Mouse (Mus musculus): ENCODE results near the gene Vsig10.
A peak's percentile ranks its signal among the peaks of the same experiment; 100 is the strongest.
"Not testable (repeated sequence)": the region's sequence is repeated elsewhere in the genome, so short reads cannot be mapped to it uniquely, and the experiment has no call there.

Vsig10 gene

GRCm38 (mm10) chr5:117356365-117357128 is 37.7 kb downstream of the Vsig10 start:
- DNase-seq: peak; percentile 44

- peak; percentile 83 for DNase-seq
Measured at GRCm38 (mm10) chr5:117357129-117357477, 38.2 kb downstream of the Vsig10 start, which contains the start of gene Wsb2. TSS of gene Wsb2 (plus strand) at chr5:117357304.

GRCm38 (mm10) chr5:117357478-117358247 is 38.8 kb downstream of the Vsig10 start:
- no peak for DNase-seq

GRCm38 (mm10) chr5:117358248-117358630 is 39.4 kb downstream of the Vsig10 start:
- no peak for DNase-seq

GRCm38 (mm10) chr5:117358725-117359124 is 39.8 kb downstream of the Vsig10 start:
- peak; percentile 79 for DNase-seq

- no peak for DNase-seq
Measured at GRCm38 (mm10) chr5:117359497-117360227, 40.8 kb downstream of the Vsig10 start.

GRCm38 (mm10) chr5:117360228-117360515 is 41.3 kb downstream of the Vsig10 start:
- DNase-seq: no peak

- DNase-seq: no peak
Measured at GRCm38 (mm10) chr5:117360631-117361541, 42.0 kb downstream of the Vsig10 start.

- DNase-seq: peak; percentile 57
Measured at GRCm38 (mm10) chr5:117361590-117361989, 42.7 kb downstream of the Vsig10 start.

- no peak for DNase-seq
Measured at GRCm38 (mm10) chr5:117363066-117363782, 44.3 kb downstream of the Vsig10 start.

- no peak for DNase-seq
Measured at GRCm38 (mm10) chr5:117364821-117365220, 45.9 kb downstream of the Vsig10 start.

GRCm38 (mm10) chr5:117365904-117366561 is 47.1 kb downstream of the Vsig10 start:
- no peak for DNase-seq

- no peak for DNase-seq
Measured at GRCm38 (mm10) chr5:117367206-117367605, 48.3 kb downstream of the Vsig10 start.

GRCm38 (mm10) chr5:117370592-117370991 is 51.7 kb downstream of the Vsig10 start:
- no peak for DNase-seq

GRCm38 (mm10) chr5:117373418-117373817 is 54.5 kb downstream of the Vsig10 start:
- no peak for DNase-seq

GRCm38 (mm10) chr5:117374372-117375049 is 55.6 kb downstream of the Vsig10 start:
- DNase-seq: peak; percentile 44

GRCm38 (mm10) chr5:117376331-117376761 is 57.5 kb downstream of the Vsig10 start:
- peak; percentile 37 for DNase-seq

GRCm38 (mm10) chr5:117377731-117378130 is 58.8 kb downstream of the Vsig10 start:
- DNase-seq: not testable (repeated sequence)

GRCm38 (mm10) chr5:117380199-117380598 is 61.3 kb downstream of the Vsig10 start:
- DNase-seq: no peak

- no peak for DNase-seq
Measured at GRCm38 (mm10) chr5:117381785-117382184, 62.9 kb downstream of the Vsig10 start.

GRCm38 (mm10) chr5:117383198-117383597 is 64.3 kb downstream of the Vsig10 start:
- no peak for DNase-seq
